Mouse (Mus musculus): ENCODE results near the gene Uncx. TPM values are rescaled to one million over a fixed set of nuclear protein-coding genes. Genes with fewer than 3 reads are reported as not detected.
A peak's percentile ranks its signal among the peaks of the same experiment; 100 is the strongest.
"Not testable (repeated sequence)": the region's sequence is repeated elsewhere in the genome, so short reads cannot be mapped to it uniquely, and the experiment has no call there.

The Uncx gene
- total and polyA plus RNA-seq, 2 experiments from 2014 or later: 2.8 to 5.8 TPM

DNA sequence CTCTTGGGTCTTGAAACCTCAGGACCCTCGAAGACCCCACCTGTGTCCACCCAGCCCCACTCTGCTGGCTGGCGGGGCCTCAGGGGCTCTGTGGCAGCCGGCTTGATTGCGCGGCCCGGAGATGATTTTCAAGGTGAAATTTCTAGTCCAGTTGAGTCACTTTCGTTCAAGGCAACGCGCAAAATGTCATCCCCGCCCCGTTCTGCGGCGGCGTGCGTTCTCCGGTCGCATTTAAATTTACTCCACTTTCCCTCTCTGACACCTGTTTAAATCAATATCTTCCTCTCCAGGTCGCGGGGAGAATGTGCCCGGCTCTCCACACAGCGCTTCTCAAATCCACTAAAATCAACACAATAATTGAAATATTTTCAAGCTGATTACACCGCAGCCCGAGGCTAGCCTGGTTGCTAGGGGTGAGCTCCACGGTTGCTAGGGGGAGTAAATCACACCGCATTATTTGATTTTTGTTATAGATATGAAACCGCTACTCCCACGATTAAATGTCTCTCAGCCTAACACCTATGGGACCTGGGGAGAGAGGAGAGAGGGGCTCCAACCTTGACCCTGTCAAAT, 37.0 kb downstream of the Uncx start:
- Histone ChIP-seq H3K4me3 (ENCODE audit: low read depth, low read length) (peak overlapping the region; percentile 1; the same call in 1 of the 2 replicates), H3K9me3 (ENCODE audit: low read length) (no peaks in the 10 kb centered on the region), H3K27ac (ENCODE audit: low read depth, low read length) (no peak overlapping the region), H3K9ac (no peak overlapping the region), H3K36me3 (ENCODE audit: insufficient read depth) (no peaks in the 10 kb centered on the region), H3K4me2 (ENCODE audit: low read depth) (peak overlapping the region; percentile 16), H3K4me1 (ENCODE audit: insufficient read depth) (no peaks in the 10 kb centered on the region), H3K27me3 (ENCODE audit: insufficient read depth, low read length) (peaks cover 43% of the 10 kb centered on the region)
- TF ChIP-seq CTCF (IDR thresholded peaks at IDR 0.05; ENCODE audit: low read depth): no peak
- DNase-seq: peak; percentile 54
- 26% methylated on average over 27 of the region's 27 CpGs for WGBS
- peak; percentile 49; the same call in 1 of the 2 replicates for ATAC-seq

DNA sequence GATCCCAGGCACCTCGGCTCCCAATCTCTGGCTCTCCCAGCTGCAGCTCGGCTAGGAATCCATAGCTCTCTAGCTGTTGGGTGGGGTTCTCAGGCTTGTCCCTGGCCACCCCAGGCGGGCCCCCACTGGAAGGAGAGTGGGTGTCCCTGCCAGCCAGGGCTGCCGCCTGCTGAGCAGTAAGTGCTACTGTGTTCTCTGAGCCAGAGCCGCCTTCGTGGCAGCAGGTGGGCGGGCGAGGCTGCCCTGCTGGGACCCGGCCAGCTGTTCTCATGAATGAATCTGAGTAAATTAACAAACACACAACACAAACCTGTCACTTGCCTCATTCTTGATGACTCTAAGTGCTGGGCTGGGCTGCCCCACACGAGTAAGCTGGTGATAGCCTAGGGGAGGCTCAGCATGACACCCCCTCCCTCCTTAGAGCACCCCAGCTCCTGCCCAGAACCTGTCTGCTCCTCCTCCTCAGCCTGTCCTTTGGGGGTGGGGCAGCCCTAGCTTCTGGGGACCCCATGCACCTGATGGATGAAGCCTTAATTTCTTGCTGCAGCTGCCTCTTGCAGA, 38.1 kb downstream of the Uncx start:
- H3K4me2 ChIP-seq (ENCODE audit: low read depth): no peak overlapping the region
- H3K4me3 ChIP-seq (ENCODE audit: low read depth, low read length): no peak overlapping the region
- 2% methylated on average over 10 of the region's 10 CpGs for WGBS
- no peaks in the 10 kb centered on the region for H3K4me1 ChIP-seq (ENCODE audit: insufficient read depth)
- ATAC-seq (peak; percentile 69), DNase-seq (peak; percentile 39)
- no peak overlapping the region for H3K9ac ChIP-seq
- H3K27me3 ChIP-seq (ENCODE audit: insufficient read depth, low read length): peaks cover 50% of the 10 kb centered on the region
- no peak for TF ChIP-seq CTCF (IDR thresholded peaks at IDR 0.05; ENCODE audit: low read depth)
- H3K36me3 ChIP-seq (ENCODE audit: insufficient read depth): no peaks in the 10 kb centered on the region
- H3K9me3 ChIP-seq (ENCODE audit: low read length): no peaks in the 10 kb centered on the region
- no peak overlapping the region for H3K27ac ChIP-seq (ENCODE audit: low read depth, low read length)

DNA sequence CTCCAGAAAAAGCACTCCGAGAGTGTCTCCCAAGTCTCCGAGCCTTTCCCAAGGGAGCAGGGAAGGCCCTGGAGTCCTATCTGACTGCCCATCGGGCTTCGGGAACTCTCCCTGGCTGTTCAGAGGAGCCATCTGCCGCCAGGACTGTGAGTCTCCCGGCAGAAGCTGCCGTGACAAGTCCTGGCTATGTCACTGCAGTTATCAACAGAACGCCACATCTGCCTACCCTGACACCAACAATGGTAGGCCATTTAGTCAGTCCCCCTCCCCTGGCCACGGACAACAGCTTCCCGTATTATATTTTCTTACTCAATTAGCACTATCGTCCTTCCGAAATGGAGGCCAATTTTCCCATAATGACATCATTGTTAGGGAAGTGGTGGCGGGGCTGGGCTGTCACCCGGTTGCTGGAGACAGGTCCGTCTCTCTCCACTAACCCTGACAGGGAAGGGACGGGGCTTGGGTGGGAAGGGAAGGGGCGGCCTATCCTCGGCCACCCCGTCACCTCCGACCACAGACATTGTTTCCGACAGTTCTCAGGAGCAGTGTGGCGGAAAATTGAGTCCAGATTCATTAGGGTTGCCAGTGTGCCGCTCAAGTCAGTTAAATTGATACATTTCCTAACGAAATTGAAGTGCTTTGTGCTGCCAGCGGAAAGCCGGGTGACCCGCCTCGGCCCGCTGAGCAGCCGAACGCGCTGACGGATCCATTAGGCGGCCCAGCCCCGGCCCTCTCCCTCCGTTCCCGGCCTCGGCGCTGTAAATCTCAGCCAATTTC, 41.9 kb downstream of the Uncx start:
- Histone ChIP-seq H3K9me3 (ENCODE audit: low read length) (no peaks in the 10 kb centered on the region), H3K4me3 (ENCODE audit: low read depth, low read length) (no peak overlapping the region), H3K36me3 (ENCODE audit: insufficient read depth) (no peaks in the 10 kb centered on the region), H3K27me3 (ENCODE audit: insufficient read depth, low read length) (peaks cover 47% of the 10 kb centered on the region), H3K27ac (ENCODE audit: low read depth, low read length) (no peak overlapping the region), H3K4me1 (ENCODE audit: insufficient read depth) (no peaks in the 10 kb centered on the region), H3K4me2 (ENCODE audit: low read depth) (peak overlapping the region; percentile 23), H3K9ac (no peak overlapping the region)
- DNase-seq (peak; percentile 40), ATAC-seq (peak; percentile 43)
- no peak for TF ChIP-seq CTCF (IDR thresholded peaks at IDR 0.05; ENCODE audit: low read depth)
- 3% methylated on average over 39 of the region's 39 CpGs for WGBS

DNA sequence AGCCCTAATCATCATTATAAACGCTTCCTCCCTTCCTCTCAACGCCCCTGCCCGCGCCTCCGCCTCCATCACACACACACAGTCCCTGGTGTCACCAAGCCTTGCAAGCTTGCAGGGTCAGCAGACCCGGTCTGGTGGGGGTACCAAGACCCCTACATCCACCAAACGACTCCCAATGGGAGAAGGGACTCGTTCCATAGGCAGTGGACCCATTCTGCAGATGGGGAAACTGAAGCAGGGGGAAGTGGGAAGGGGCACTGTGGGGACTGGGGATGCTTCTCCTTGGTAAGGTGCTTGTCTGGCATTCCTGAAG, 42.4 kb downstream of the Uncx start:
- DNase-seq (no peak), ATAC-seq (no peak)
- Histone ChIP-seq H3K4me1 (ENCODE audit: insufficient read depth) (no peaks in the 10 kb centered on the region), H3K9me3 (ENCODE audit: low read length) (no peaks in the 10 kb centered on the region), H3K27ac (ENCODE audit: low read depth, low read length) (no peak overlapping the region), H3K27me3 (ENCODE audit: insufficient read depth, low read length) (peaks cover 43% of the 10 kb centered on the region), H3K9ac (no peak overlapping the region), H3K36me3 (ENCODE audit: insufficient read depth) (no peaks in the 10 kb centered on the region), H3K4me2 (ENCODE audit: low read depth) (peak overlapping the region; percentile 23), H3K4me3 (ENCODE audit: low read depth, low read length) (no peak overlapping the region)
- 11% methylated on average over 8 of the region's 8 CpGs for WGBS
- no peak for TF ChIP-seq CTCF (IDR thresholded peaks at IDR 0.05; ENCODE audit: low read depth)

DNA sequence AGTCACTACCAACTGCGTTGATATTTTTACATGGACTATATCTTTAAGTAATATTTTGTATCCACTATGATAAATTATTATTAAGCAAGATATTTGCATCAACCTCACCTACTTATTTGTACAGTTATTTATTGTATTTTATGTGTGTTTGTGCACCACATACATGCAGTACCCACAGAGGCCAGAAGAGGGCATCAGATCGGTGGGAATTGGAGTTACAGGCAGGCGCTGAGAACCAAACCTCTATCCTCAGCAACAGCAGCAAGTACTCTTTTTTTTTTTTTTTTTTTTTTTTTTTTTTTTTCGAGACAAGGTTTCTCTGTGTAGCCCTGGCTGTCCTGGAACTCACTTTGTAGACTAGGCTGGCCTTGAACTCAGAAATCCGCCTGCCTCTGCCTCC, 44.2 kb downstream of the Uncx start:
- ATAC-seq; H3K4me3 ChIP-seq (ENCODE audit: low read depth, low read length); H3K4me1 ChIP-seq (ENCODE audit: insufficient read depth); H3K9ac ChIP-seq; H3K9me3 ChIP-seq (ENCODE audit: low read length); H3K36me3 ChIP-seq (ENCODE audit: insufficient read depth); H3K4me2 ChIP-seq (ENCODE audit: low read depth); H3K27ac ChIP-seq (ENCODE audit: low read depth, low read length); DNase-seq: not testable (repeated sequence)
- 91% methylated on average over 4 of the region's 5 CpGs for WGBS
- peak; percentile 10; the same call in 1 of the 2 replicates for TF ChIP-seq CTCF (IDR thresholded peaks at IDR 0.05; ENCODE audit: low read depth)
- H3K27me3 ChIP-seq (ENCODE audit: insufficient read depth, low read length): peaks cover 29% of the 10 kb centered on the region

DNA sequence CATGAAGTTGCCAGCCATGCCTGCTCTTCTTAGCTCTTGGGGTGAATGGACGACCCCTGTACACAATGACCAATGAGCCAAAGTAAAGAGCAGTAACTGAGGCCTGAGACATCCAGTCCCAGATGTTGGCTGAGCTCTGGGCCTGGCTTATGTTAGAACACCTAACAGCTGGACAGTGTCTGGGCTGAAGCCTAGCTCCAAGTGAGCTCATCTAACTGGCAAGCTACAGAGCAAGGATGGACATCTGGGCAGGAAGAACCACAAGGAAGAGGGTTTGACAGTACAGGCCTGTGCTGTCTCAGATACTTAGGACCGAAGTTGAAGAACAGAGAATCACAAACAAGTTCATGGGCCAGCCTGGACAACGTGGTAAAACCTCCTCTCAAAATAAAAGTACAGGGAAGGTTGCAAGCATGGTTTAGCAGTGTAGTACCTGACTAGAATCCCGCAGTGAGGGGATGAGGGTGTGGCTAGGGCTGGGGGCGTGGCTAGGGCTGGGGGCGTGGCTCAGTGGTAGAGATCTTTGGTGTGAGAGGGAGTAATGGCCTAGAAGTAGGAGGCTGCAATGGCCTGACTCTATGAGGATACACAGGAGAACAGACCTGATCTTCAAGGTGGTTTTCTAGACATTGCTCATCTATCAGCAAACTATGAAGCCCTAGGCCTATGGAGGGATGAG, 47.5 kb downstream of the Uncx start:
- not testable (repeated sequence) for H3K9ac ChIP-seq

DNA sequence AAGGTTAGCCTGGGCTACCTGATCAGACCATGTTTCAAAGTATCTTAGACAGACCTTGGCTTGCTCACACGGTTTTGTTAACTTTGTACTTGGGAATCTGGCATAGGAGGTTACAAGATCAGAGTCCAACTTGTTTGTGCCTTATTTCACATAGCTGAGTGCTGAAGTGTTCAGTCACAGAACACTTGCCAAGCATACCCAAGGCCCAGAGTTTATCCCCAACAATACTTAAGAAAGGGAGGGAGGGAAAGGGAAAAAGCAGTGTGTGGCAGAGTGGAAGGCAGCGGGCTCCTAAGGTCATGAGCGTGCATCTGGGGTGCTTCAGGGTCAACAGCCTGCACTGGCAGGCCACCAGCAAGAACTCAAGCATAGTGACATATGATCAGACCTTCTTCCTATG, 48.7 kb downstream of the Uncx start:
- H3K27me3 ChIP-seq (ENCODE audit: insufficient read depth, low read length): no peaks in the 10 kb centered on the region
- no peak overlapping the region for H3K4me3 ChIP-seq (ENCODE audit: low read depth, low read length)
- ATAC-seq: no peak
- H3K4me2 ChIP-seq (ENCODE audit: low read depth): no peak overlapping the region
- no peak for DNase-seq
- no peaks in the 10 kb centered on the region for H3K4me1 ChIP-seq (ENCODE audit: insufficient read depth)
- no peaks in the 10 kb centered on the region for H3K36me3 ChIP-seq (ENCODE audit: insufficient read depth)
- H3K9me3 ChIP-seq (ENCODE audit: low read length): no peaks in the 10 kb centered on the region
- no peak overlapping the region for H3K27ac ChIP-seq (ENCODE audit: low read depth, low read length)
- H3K9ac ChIP-seq: no peak overlapping the region
- no peak for TF ChIP-seq CTCF (IDR thresholded peaks at IDR 0.05; ENCODE audit: low read depth)
- WGBS: 89% methylated on average over 3 of the region's 3 CpGs

More for the DNA sequence above, 47.5 kb downstream of the Uncx start:
- not testable (repeated sequence) for ATAC-seq; H3K36me3 ChIP-seq (ENCODE audit: insufficient read depth); DNase-seq; H3K4me3 ChIP-seq (ENCODE audit: low read depth, low read length); H3K27ac ChIP-seq (ENCODE audit: low read depth, low read length); H3K9me3 ChIP-seq (ENCODE audit: low read length); H3K27me3 ChIP-seq (ENCODE audit: insufficient read depth, low read length); H3K4me1 ChIP-seq (ENCODE audit: insufficient read depth); H3K4me2 ChIP-seq (ENCODE audit: low read depth)
- 46% methylated on average over 6 of the region's 6 CpGs for WGBS

Measured in forebrain, postnatal 0 days (tissue).